Mouse (Mus musculus): Measurements from ENCODE around the gene Dera.

Gene Dera

DNA sequence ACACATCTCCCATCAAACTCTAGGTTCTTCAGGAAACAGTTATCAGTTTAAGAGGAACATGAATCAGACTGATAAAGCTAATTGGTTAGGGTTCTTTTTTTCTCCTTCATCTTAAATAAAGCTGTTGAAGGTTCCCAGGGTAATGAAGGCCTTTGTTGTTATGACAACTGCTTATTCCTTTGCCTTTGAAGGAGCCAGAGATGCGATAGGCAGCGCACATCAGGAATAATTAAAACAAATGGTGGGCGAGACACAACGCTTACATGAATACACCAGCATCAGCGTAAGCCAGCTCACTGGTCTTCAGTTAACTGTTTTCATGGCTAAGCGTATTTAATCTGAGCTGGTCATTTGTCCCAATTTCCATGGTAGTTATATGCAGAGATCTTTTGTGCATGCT lies 132.9 kb downstream of the Dera start:
- no peak for DNase-seq (ENCODE audit: low read depth)

DNA sequence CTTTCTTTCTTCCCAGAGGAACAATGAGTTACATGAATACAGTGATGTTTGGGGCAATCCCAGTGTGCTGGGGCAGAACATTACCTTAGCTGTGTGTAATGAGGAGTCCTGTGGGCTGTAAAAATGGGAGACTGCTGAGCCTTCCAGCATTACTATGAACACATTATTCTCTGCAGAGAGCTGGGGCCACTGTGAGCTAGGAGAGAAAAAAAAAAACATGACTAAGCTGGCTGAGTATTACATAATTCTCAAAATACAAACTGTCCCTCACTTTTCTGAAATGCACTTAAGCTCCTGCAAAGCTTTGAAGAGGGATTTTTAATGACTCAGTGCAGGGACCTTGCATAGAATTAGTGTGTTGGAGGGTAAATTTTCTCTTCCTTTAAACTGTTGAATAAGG lies 143.3 kb downstream of the Dera start:
- no peak for DNase-seq (ENCODE audit: low read depth)

DNA sequence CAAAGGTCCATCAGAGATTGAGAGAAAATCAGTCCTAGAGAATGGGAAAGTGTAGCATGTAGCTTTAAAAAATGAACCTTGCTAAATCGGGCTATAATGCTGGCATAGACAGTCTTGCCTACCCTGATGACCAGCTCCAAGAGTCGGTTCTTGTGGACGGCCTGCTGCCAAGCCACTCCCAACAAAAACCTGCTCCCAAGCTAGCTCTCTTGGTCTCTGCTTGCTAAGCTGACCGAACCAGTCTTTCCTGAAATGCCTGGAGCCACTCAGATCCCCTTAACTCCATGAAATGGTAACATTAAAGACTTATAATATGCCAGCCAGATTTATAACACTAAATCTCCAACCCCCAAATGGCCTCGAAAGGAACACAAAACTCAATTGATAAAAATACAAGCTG lies 146.9 kb downstream of the Dera start:
- no peak for DNase-seq (ENCODE audit: low read depth)

All from fibroblast of lung, adult 2 months (primary cell).